Mouse (Mus musculus) layer of hippocampus, adult 11-12 months (tissue): ENCODE results near the gene Prkar2b.

Experiments
- DNase-seq: peaks from one replicate; pipeline ENCODE4 v3.0.0; 2022; ENCODE audit warnings: low spot score

Gene Prkar2b

GRCm38 (mm10) chr12:31920464-31921405 is 140.4 kb downstream of the Prkar2b start:
- no peak for DNase-seq

- no peak for DNase-seq
Observed at GRCm38 (mm10) chr12:31917245-31917644, 143.9 kb downstream of the Prkar2b start.

- no peak for DNase-seq
Observed at GRCm38 (mm10) chr12:31916691-31917090, 144.4 kb downstream of the Prkar2b start.

GRCm38 (mm10) chr12:31913614-31914013 is 147.5 kb downstream of the Prkar2b start:
- DNase-seq = peak; percentile 60

- no peak for DNase-seq
Observed at GRCm38 (mm10) chr12:31912966-31913551, 148.0 kb downstream of the Prkar2b start.
